Mouse (Mus musculus) intestine, embryonic 16.5 days (tissue): ENCODE measurements around the gene Pde4a. TPM values are rescaled to one million over a fixed set of nuclear protein-coding genes. Genes with fewer than 3 reads are reported as not detected.
A peak's percentile ranks its signal among the peaks of the same experiment; 100 is the strongest.

Experiments
- ATAC-seq: fragments of 200-750 bp; cut with Nextera tagmentation; 2 replicates; pipeline ENCODE4 v1.8.0; 2017; ENCODE audit warnings: moderate TSS enrichment, moderate library complexity
- H3K27ac ChIP-seq: fragments of 300-500 bp; sonication (generic); 2 replicates; pipeline ENCODE4 v1.5.1; 2014; ENCODE audit warnings: mild to moderate bottlenecking, low read length
- H3K27me3 ChIP-seq: fragments of 300-500 bp; sonication (generic); replicated peaks from 2 replicates; pipeline ENCODE4 v1.6.1; 2014; ENCODE audit warnings: low read length, control low read depth, mixed read lengths; ENCODE audit not compliant: control insufficient read depth, insufficient read depth
- H3K36me3 ChIP-seq: fragments of 300-500 bp; sonication (generic); 2 replicates; pipeline ENCODE4 v1.6.1; 2014; ENCODE audit warnings: low read length, control low read depth; ENCODE audit not compliant: control insufficient read depth, insufficient read depth
- H3K4me1 ChIP-seq: fragments of 300-500 bp; sonication (generic); 2 replicates; pipeline ENCODE4 v1.6.1; 2014; ENCODE audit warnings: low read length, control low read depth, mixed read lengths; ENCODE audit not compliant: control insufficient read depth, insufficient read depth
- H3K4me2 ChIP-seq: fragments of 300-500 bp; sonication (generic); 2 replicates; pipeline ENCODE4 v1.6.1; 2014; ENCODE audit warnings: low read depth, low read length, control low read depth
- H3K4me3 ChIP-seq: fragments of 300-500 bp; sonication (generic); 2 replicates; pipeline ENCODE4 v1.5.1; 2014; ENCODE audit warnings: mild to moderate bottlenecking, low read length
- H3K9ac ChIP-seq: fragments of 300-500 bp; sonication (generic); 2 replicates; pipeline ENCODE4 v1.6.1; 2014; ENCODE audit warnings: low read depth, low read length
- H3K9me3 ChIP-seq: fragments of 300-500 bp; sonication (generic); 2 replicates; pipeline ENCODE4 v1.6.1; 2016; ENCODE audit warnings: low read length, control low read depth; ENCODE audit not compliant: control insufficient read depth
- WGBS: fragments of 180-500 bp; shearing (Covaris S2); extraction: QIAGEN DNeasy Blood & Tissue Kit; methylation state at CpG from one replicate; pipeline ENCODE4 v1.1.7; 2014; 5-methylcytosine and 5-hydroxymethylcytosine counted together
- polyA plus RNA-seq: library from polyadenylated mRNA; unstranded; fragments of >200 nt; fragmentation: Nextera tagmentation; extraction: Ambion mirVana; gene quantifications from 2 replicates; pipeline ENCODE4 v1.2.1, GENCODE M21; 2015

The Pde4a gene
- polyA plus RNA-seq, 1 experiment from 2014 or later: 6.2 TPM

DNA sequence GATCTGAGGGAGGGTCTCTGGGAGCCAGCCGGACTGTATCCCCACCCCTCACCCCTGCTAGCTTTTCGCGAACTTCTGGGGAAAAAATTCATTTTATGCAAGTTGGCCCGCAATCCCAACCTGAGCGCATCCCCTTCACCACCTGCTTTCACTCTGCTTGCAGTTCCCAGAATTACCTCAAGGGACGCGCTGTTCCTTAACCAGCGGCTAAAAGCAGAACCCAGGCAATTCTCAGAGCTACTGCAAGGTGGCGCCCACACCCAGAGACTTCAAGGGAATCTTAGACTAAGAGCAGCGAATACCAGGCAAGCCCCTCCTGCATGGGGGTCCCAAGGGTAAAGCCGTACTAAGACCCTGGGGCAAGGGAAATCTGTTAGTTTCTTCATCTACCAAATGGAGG, 75.8 kb downstream of the Pde4a start:
- peaks cover 3% of the 10 kb centered on the region for H3K9me3 ChIP-seq
- no peak overlapping the region for H3K4me2 ChIP-seq
- peaks cover 31% of the 10 kb centered on the region for H3K27me3 ChIP-seq
- H3K4me3 ChIP-seq: no peak overlapping the region
- ATAC-seq: no peak
- 11% methylated on average over 11 of the region's 11 CpGs for WGBS
- no peak overlapping the region for H3K9ac ChIP-seq
- peaks cover 27% of the 10 kb centered on the region for H3K4me1 ChIP-seq
- no peak overlapping the region for H3K27ac ChIP-seq
- H3K36me3 ChIP-seq: 0 out of 2 replicates have a peak, but pooled peaks cover 2% of the 10 kb centered on the region

DNA sequence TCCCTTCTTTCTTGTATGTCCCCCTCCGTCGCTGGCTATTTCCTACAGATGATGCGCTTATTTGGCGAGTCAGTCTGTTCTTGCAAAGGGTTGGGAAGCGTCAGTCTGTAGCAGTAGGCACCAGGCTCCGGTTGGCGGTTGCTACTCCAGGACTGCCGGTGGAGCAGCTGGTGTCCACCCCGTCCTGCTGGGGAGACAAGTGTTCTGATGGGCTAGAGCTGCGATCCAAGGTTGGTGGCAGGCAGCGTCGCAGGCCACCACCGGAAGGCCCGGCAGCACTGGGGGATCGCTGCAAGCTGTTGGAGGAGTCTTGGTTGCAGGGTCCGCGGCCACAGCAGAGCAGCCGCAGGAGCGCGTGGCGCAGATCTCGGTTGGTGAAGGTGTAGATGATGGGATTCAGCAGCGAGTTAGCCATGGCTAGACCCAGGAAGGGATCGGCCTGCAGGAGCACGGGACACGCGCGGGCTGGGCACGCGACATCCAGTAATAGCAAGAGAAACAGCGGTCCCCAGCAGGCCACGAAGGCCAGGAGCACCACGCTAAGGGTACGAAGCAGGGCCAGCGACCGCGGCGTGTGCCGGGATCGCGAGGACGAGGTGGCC, 78.4 kb downstream of the Pde4a start:
- 11% methylated on average over 42 of the region's 42 CpGs for WGBS
- H3K36me3 ChIP-seq: no peaks in the 10 kb centered on the region
- H3K4me2 ChIP-seq: peak overlapping the region; percentile 93
- peaks cover 21% of the 10 kb centered on the region for H3K4me1 ChIP-seq
- H3K9me3 ChIP-seq: peaks cover 3% of the 10 kb centered on the region
- H3K9ac ChIP-seq: peak overlapping the region; percentile 57
- no peak for ATAC-seq
- peaks cover 50% of the 10 kb centered on the region for H3K27me3 ChIP-seq
- H3K4me3 ChIP-seq: peak overlapping the region; percentile 54
- H3K27ac ChIP-seq: no peak overlapping the region

DNA sequence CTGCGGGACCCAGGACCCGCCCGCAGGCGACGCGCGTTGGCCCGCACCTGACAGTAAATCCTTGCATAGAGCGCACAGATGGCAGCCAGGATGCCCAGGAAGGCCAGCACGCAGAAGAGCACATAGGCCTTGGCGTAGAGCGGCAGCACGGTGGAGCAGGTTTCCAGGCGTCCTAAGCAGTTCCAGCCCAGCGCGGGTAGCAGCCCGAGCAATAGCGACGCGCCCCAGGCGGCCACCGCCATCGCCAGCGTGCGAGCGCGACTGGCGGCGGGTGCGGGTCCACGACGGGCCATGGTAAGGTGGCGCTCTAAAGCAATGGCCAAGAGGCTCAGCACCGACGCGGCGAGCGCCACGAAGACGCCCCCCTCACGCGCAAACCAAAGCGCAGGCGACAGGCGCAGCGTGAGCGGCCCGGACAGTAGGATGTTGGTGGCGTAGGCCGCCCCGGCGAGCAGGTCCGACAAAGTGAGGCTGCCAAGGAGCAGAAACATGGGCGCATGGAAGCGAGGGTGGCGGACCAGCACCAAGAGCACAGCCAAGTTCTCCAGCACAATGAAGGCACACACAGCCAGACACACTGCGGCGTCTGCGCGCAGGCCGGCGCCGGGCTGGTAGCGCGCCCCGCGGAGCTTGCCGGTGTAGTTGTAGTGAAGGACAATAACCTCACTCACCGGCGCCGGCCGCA, 79.1 kb downstream of the Pde4a start:
- Histone ChIP-seq H3K36me3 (no peaks in the 10 kb centered on the region), H3K4me1 (peaks cover 21% of the 10 kb centered on the region), H3K27ac (no peak overlapping the region), H3K4me3 (peak overlapping the region; percentile 54), H3K9ac (peak overlapping the region; percentile 57), H3K9me3 (peaks cover 3% of the 10 kb centered on the region), H3K27me3 (peaks cover 57% of the 10 kb centered on the region), H3K4me2 (peak overlapping the region; percentile 93)
- 1% methylated on average over 72 of the region's 72 CpGs for WGBS
- peak; percentile 27 for ATAC-seq

DNA sequence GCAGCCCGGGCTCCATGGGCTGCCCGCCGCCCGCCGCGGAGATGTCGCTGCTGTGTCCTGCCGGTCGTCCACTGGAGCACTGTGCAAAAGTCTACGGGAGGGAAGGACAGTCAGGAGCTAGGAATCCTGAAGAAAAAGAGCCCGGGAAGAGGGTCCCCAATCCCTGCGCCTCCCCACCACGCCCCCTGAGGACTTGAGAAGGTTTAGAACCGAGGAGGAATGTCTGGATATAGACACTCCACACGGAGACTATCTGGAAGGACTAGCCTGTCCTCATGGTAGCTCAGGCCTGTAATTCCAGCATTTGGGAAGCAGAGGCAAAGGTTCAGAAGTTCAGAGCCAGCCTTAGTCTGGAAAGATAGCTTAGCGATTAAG, 79.6 kb downstream of the Pde4a start:
- peak overlapping the region; percentile 57 for H3K9ac ChIP-seq
- peaks cover 26% of the 10 kb centered on the region for H3K4me1 ChIP-seq
- no peaks in the 10 kb centered on the region for H3K36me3 ChIP-seq
- ATAC-seq: peak; percentile 10; the same call in 1 of the 2 replicates
- H3K4me2 ChIP-seq: peak overlapping the region; percentile 93
- no peak overlapping the region for H3K27ac ChIP-seq
- peaks cover 62% of the 10 kb centered on the region for H3K27me3 ChIP-seq
- 3% methylated on average over 16 of the region's 16 CpGs for WGBS
- H3K9me3 ChIP-seq: peaks cover 3% of the 10 kb centered on the region
- peak overlapping the region; percentile 54 for H3K4me3 ChIP-seq

DNA sequence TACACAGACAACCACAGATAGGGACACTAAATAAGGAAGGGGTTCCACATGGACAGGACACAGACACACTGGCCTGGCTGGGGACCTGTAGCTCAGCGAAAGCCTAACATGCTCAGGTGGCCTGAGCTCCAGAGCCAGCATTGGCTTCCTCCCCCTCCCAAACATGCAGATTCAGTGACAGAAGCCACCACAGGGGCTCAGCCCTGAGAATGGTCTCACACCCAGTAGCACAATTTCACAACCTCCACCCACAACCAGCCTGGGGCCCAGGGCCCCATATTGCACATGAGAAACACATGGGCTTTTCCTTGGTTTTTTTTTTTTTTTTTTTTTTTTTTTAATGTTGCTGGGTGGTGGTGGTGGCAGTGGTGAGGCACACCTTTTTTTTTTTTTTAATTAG, 80.8 kb downstream of the Pde4a start:
- H3K9me3 ChIP-seq: peaks cover 3% of the 10 kb centered on the region
- peaks cover 26% of the 10 kb centered on the region for H3K4me1 ChIP-seq
- ATAC-seq: no peak
- no peak overlapping the region for H3K27ac ChIP-seq
- WGBS: 88% methylated on average over 1 of the region's 1 CpGs
- H3K4me2 ChIP-seq: no peak overlapping the region
- H3K36me3 ChIP-seq: no peaks in the 10 kb centered on the region
- H3K9ac ChIP-seq: no peak overlapping the region; the same call in 1 of the 2 replicates
- H3K4me3 ChIP-seq: no peak overlapping the region
- peaks cover 72% of the 10 kb centered on the region for H3K27me3 ChIP-seq

DNA sequence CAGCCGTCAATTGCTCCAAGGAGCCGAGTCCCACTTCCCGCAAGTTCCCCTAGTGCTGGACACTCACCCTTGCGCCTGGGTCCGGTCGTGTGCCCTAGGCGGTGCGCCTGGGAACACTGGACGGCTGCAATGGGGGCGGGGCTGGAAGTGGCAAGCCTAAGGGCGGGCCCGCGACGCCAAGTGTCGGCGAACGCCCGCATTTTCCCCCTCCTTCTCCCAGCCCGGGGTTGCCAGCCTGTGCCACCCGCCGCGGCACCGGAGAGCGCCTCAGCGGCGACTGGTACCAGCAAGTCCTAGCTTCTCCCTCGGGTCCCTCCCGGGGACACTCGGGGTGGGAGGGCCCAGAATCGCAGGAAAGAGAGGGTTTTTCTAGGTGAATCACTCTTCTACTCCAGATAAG, 82.8 kb downstream of the Pde4a start, which contains the start of gene S1pr5:
TSS of gene S1pr5 (minus strand) at position 118 of the 400 bp plus-strand sequence.
- H3K9ac ChIP-seq: peak within 1 kb of the TSS; percentile 18; the same call in 1 of the 2 replicates
- peaks cover 26% of the 10 kb centered on the region for H3K4me1 ChIP-seq
- H3K4me3 ChIP-seq: peak within 1 kb of the TSS; percentile 37
- H3K36me3 ChIP-seq: no peaks in the 10 kb centered on the region
- H3K27me3 ChIP-seq: peaks cover 67% of the 10 kb centered on the region
- 1% methylated on average over 30 of the region's 30 CpGs for WGBS
- no peak within 1 kb of the TSS for H3K27ac ChIP-seq
- 0 out of 2 replicates have a peak, but pooled peaks have one; percentile 9 for ATAC-seq
- no peaks in the 10 kb centered on the region for H3K9me3 ChIP-seq
- H3K4me2 ChIP-seq: peak within 1 kb of the TSS; percentile 53

DNA sequence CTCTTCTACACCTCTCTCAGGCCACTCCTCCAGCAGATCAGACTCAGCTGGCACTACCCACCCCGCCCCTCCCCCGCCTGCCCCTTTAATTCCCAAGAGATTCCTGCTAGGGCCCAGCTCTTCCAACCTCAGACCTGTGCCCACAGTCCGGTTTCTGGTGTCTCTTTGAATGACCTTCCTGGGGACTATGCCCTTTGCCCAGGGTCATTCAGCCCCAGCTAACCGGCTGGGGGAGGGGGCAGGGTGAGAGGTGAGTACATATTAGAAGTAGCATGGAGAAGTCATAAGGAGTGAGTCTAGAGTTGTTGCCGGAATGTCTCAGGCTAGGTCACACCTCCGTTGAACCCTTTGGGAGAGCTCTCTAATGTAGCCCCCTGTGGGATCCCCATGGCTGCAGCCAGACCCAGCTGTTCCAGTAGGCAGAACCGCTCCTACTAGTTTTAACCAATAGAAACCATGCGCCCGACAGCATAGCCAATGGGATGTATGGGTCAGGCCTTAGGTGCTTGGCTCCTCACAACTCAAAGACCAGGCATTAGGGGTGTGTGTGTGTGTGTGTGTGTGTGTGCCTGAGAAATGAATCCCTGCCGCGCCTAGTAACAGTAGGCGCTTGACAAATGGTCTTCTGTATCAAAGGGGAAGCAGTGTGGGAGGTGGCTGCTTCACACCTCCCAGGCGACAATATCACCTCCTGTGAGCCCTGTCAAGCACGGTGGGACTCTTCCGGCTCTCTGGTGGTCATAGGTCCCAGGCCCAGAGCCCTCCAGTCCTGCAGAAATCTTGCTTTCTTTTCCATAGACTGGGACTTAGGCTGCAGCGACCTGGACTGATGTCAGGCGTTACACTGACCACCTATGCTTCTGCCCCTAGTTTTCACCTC, 84.4 kb downstream of the Pde4a start:
- Histone ChIP-seq H3K27me3 (peaks cover 53% of the 10 kb centered on the region), H3K4me3 (no peak overlapping the region), H3K4me2 (no peak overlapping the region), H3K9me3 (no peaks in the 10 kb centered on the region), H3K9ac (no peak overlapping the region), H3K4me1 (peaks cover 15% of the 10 kb centered on the region), H3K27ac (no peak overlapping the region), H3K36me3 (no peaks in the 10 kb centered on the region)
- peak; percentile 35; the same call in 1 of the 2 replicates for ATAC-seq
- WGBS: 19% methylated on average over 17 of the region's 17 CpGs

DNA sequence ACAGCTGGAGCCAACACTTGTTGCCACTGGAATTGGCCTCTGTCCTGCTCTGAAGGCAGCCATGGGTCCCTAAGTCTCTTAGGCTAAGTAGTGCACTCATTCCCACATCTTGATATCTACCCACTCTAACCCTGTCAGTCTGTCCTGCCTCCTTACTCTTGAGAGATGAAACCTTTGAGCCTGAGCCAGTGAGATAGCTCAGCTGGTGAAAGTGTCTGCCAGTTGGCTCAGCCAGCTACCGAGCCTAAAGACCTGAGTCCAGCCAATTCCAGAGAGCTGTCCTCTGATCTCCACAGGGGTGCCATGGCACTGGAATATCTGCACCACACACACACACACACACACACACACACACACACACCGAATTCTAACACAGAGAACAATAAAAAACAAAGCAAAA, 85.0 kb downstream of the Pde4a start:
- peaks cover 47% of the 10 kb centered on the region for H3K27me3 ChIP-seq
- WGBS: 45% methylated on average over 2 of the region's 2 CpGs
- H3K4me1 ChIP-seq: peaks cover 10% of the 10 kb centered on the region
- H3K4me2 ChIP-seq: no peak overlapping the region
- H3K4me3 ChIP-seq: no peak overlapping the region
- H3K36me3 ChIP-seq: no peaks in the 10 kb centered on the region
- no peak overlapping the region for H3K9ac ChIP-seq
- H3K9me3 ChIP-seq: no peaks in the 10 kb centered on the region
- no peak for ATAC-seq
- H3K27ac ChIP-seq: no peak overlapping the region

DNA sequence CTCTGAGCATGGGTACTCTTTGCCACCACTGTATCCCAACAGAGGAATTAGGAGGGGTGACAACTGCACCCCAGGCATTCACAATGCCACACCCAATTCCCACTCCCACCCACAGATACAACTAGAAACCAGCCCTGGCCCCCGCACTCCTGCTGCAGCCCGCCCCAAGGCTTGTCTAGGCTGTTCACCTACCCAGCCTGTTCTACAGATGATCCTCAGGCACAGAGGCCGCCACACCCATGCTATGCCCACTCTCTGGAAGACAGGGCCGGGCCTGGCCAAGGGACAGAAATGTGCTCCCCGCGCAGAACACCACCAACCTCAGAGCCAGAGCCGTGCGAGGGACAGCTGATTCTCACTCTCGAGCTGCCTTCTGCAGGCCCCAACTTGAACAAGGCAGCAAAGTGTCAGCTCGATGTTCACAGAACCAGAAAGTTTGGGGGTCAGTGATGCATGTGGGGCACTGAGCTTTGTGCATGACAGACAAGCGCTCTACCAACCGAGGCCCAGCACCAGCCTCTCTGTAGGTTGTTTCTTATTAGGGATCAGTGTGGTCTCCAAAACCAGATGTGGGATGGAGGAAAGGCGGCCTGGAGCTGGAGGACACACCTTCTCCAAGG, 85.7 kb downstream of the Pde4a start:
- H3K36me3 ChIP-seq: no peaks in the 10 kb centered on the region
- no peak overlapping the region for H3K4me2 ChIP-seq
- no peak overlapping the region for H3K9ac ChIP-seq
- WGBS: 59% methylated on average over 13 of the region's 13 CpGs
- H3K4me3 ChIP-seq: no peak overlapping the region
- peaks cover 43% of the 10 kb centered on the region for H3K27me3 ChIP-seq
- no peaks in the 10 kb centered on the region for H3K9me3 ChIP-seq
- ATAC-seq: no peak
- no peak overlapping the region for H3K27ac ChIP-seq
- peaks cover 10% of the 10 kb centered on the region for H3K4me1 ChIP-seq
